Mouse (Mus musculus) kidney, adult 2 months (tissue): ENCODE measurements around the gene Kirrel3.

Experiments used
- CTCF ChIP-seq: fragments of 200-500 bp; conservative IDR thresholded peaks from 2 replicates; pipeline ENCODE4 v1.5.1; 2011; ENCODE audit warnings: low read depth, mild to moderate bottlenecking, control low read depth, low read length, moderate library complexity, mixed read lengths; ENCODE audit not compliant: insufficient read depth, insufficient read length
- POLR2A ChIP-seq: fragments of 200-500 bp; IDR thresholded peaks from one replicate; pipeline ENCODE4 v1.6.1; 2011; ENCODE audit warnings: low read depth, low read length, control low read depth

DNA sequence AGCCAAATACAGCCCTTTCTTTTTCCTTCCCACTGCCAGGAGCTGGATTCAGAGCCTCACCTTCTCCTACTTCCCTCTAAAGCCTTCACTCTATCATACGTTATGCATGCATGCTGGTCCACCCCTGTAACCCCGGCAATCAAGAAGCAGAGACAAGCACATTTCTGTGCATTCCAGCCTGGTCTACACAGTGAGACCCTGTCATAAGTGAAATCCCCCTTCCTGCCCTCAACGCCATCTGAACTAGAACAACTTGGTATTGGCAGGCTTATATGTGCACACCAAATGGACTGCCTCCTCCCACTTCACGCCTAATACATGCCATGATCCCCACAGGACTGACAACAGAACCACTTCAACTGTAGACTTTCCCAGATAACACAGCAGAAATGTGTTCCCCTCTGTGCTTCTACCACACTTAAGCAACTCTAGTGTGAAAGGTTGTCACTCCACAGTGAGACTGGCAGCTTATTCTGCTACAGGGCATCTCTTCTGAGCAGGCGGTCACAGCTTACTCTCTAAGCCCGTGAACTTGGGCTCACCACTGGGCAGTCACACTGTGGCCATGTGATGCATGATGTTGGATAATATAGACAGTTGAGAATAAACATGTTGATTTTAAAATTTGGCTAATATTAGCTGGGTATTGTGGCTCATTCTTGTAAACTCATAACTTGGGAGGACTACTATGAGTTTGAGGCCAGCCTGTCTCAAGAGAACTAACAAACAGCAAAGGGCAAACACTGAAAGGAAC lies 565.2 kb downstream of the Kirrel3 start:
- TF ChIP-seq CTCF: no peak
- TF ChIP-seq POLR2A: no peak
